Mouse (Mus musculus) thymus, adult 2 months (tissue): Measurements from ENCODE around the gene Sav1.

Experiments
- CTCF ChIP-seq: fragments of 200-500 bp; IDR thresholded peaks from 2 replicates; pipeline ENCODE4 v1.5.1; 2012; ENCODE audit warnings: mild to moderate bottlenecking, control low read depth, low read length, moderate library complexity, borderline replicate concordance; ENCODE audit not compliant: control insufficient read depth, poor library complexity, insufficient read depth; ENCODE audit errors: extremely low read depth
- POLR2A ChIP-seq: fragments of 200-500 bp; IDR thresholded peaks from 2 replicates; pipeline ENCODE4 v1.6.1; 2012; ENCODE audit warnings: mild to moderate bottlenecking, low read length, control low read depth, moderate library complexity; ENCODE audit not compliant: control insufficient read depth, poor library complexity, insufficient read depth; ENCODE audit errors: extremely low read depth

DNA sequence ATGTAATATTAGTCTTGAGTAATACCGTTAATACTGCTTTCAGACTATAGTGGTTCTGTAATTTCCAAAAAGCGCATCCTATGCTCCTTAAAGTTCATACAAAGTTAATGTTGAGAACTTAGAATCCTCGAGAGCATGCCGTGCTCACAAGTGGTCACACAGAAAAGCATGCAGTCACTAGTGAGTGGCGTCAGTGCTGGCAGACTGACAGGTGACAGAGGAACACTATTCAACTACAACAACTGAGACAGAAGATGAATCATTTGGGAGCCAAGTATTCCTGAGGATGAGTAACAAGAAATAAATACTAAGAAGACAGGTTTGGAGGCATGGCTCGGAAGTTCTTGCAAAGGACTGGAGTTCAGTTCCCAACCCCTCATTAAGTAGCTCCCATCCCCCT, 19.7 kb downstream of the Sav1 start:
- TF ChIP-seq CTCF, result no peak
- TF ChIP-seq POLR2A, result no peak
